Mouse (Mus musculus): ENCODE results near the gene Sncb. TPM values are rescaled to one million over a fixed set of nuclear protein-coding genes. Genes with fewer than 3 reads are reported as not detected.

Gene Sncb
- polyA plus RNA-seq, 1 experiment from 2014 or later, result 95.2 TPM

GRCm38 (mm10) chr13:54737488-54738212 is 28.7 kb downstream of the Sncb start:
- H3K27ac ChIP-seq (replicated peaks), result no peak overlapping the region
- peaks cover 15% of the 10 kb centered on the region; the same call in 1 of the 2 replicates for H3K27me3 ChIP-seq
- peak overlapping the region; percentile 23 for H3K4me3 ChIP-seq
- ATAC-seq (ENCODE audit: low FRiP score, low read depth), result no peak
- peaks cover 20% of the 10 kb centered on the region for H3K4me1 ChIP-seq (replicated peaks)
- 2% methylated on average over 80 of the region's 87 CpGs for WGBS
- H3K36me3 ChIP-seq, result peaks cover 28% of the 10 kb centered on the region
- H3K9ac ChIP-seq, result no peak overlapping the region
- H3K9me3 ChIP-seq, result no peaks in the 10 kb centered on the region
- peak overlapping the region; percentile 47 for H3K4me2 ChIP-seq

- Histone ChIP-seq H3K36me3 (peaks cover 28% of the 10 kb centered on the region), H3K4me3 (no peak overlapping the region), H3K9me3 (no peaks in the 10 kb centered on the region), H3K9ac (no peak overlapping the region), H3K4me2 (no peak overlapping the region), H3K27me3 (peaks cover 15% of the 10 kb centered on the region; the same call in 1 of the 2 replicates), H3K4me1 (replicated peaks) (peaks cover 15% of the 10 kb centered on the region), H3K27ac (replicated peaks) (no peak overlapping the region)
- 0 out of 2 replicates have a peak, but pooled peaks have one; percentile 25 for ATAC-seq (ENCODE audit: low FRiP score, low read depth)
- WGBS, result 36% methylated on average over 3 of the region's 3 CpGs
These were observed 29.5 kb downstream of the Sncb start for GRCm38 (mm10) chr13:54736931-54737330.

- H3K27me3 ChIP-seq, result no peaks in the 10 kb centered on the region
- no peak overlapping the region for H3K4me2 ChIP-seq
- H3K9me3 ChIP-seq, result no peaks in the 10 kb centered on the region
- no peak overlapping the region for H3K9ac ChIP-seq
- H3K36me3 ChIP-seq, result no peaks in the 10 kb centered on the region
- 55% methylated on average over 11 of the region's 11 CpGs for WGBS
- H3K4me3 ChIP-seq, result no peak overlapping the region
- no peak overlapping the region for H3K27ac ChIP-seq (replicated peaks)
- peak; percentile 45; the same call in 1 of the 2 replicates for ATAC-seq (ENCODE audit: low FRiP score, low read depth)
- H3K4me1 ChIP-seq (replicated peaks), result peaks cover 5% of the 10 kb centered on the region; the same call in 1 of the 2 replicates
These were observed 40.3 kb downstream of the Sncb start for GRCm38 (mm10) chr13:54726131-54726530.

GRCm38 (mm10) chr13:54723143-54723542 is 43.3 kb downstream of the Sncb start:
- Histone ChIP-seq H3K4me1 (replicated peaks) (peaks cover 5% of the 10 kb centered on the region; the same call in 1 of the 2 replicates), H3K9ac (no peak overlapping the region), H3K4me2 (no peak overlapping the region), H3K4me3 (no peak overlapping the region), H3K9me3 (no peaks in the 10 kb centered on the region), H3K27me3 (no peaks in the 10 kb centered on the region), H3K36me3 (no peaks in the 10 kb centered on the region), H3K27ac (replicated peaks) (no peak overlapping the region)
- ATAC-seq (ENCODE audit: low FRiP score, low read depth), result no peak
- 87% methylated on average over 3 of the region's 3 CpGs for WGBS

GRCm38 (mm10) chr13:54716916-54717315 is 49.5 kb downstream of the Sncb start:
- H3K27me3 ChIP-seq, result no peaks in the 10 kb centered on the region
- no peak overlapping the region for H3K4me3 ChIP-seq
- H3K36me3 ChIP-seq, result no peaks in the 10 kb centered on the region
- 0 out of 2 replicates have a peak, but pooled peaks cover 5% of the 10 kb centered on the region for H3K4me1 ChIP-seq (replicated peaks)
- H3K9ac ChIP-seq, result no peak overlapping the region
- no peak overlapping the region for H3K4me2 ChIP-seq
- peak; percentile 23 for ATAC-seq (ENCODE audit: low FRiP score, low read depth)
- H3K27ac ChIP-seq (replicated peaks), result no peak overlapping the region
- 6% methylated on average over 5 of the region's 5 CpGs for WGBS
- no peaks in the 10 kb centered on the region for H3K9me3 ChIP-seq

- Histone ChIP-seq H3K4me1 (replicated peaks) (0 out of 2 replicates have a peak, but pooled peaks cover 5% of the 10 kb centered on the region), H3K4me3 (no peak overlapping the region), H3K27ac (replicated peaks) (no peak overlapping the region), H3K27me3 (no peaks in the 10 kb centered on the region), H3K36me3 (no peaks in the 10 kb centered on the region), H3K4me2 (no peak overlapping the region), H3K9me3 (no peaks in the 10 kb centered on the region), H3K9ac (no peak overlapping the region)
- ATAC-seq (ENCODE audit: low FRiP score, low read depth), result no peak
- WGBS, result 71% methylated on average over 10 of the region's 10 CpGs
These were observed 51.4 kb downstream of the Sncb start for GRCm38 (mm10) chr13:54714996-54715395.

- no peaks in the 10 kb centered on the region for H3K36me3 ChIP-seq
- 0 out of 2 replicates have a peak, but pooled peaks cover 5% of the 10 kb centered on the region for H3K4me1 ChIP-seq (replicated peaks)
- H3K4me3 ChIP-seq, result no peak overlapping the region
- WGBS, result 41% methylated on average over 4 of the region's 4 CpGs
- H3K9me3 ChIP-seq, result no peaks in the 10 kb centered on the region
- no peaks in the 10 kb centered on the region for H3K27me3 ChIP-seq
- no peak overlapping the region for H3K4me2 ChIP-seq
- ATAC-seq (ENCODE audit: low FRiP score, low read depth), result no peak
- no peak overlapping the region for H3K9ac ChIP-seq
- H3K27ac ChIP-seq (replicated peaks), result no peak overlapping the region
These were observed 52.0 kb downstream of the Sncb start for GRCm38 (mm10) chr13:54714393-54714792.

GRCm38 (mm10) chr13:54710866-54711265 is 55.5 kb downstream of the Sncb start:
- H3K27me3 ChIP-seq, result no peaks in the 10 kb centered on the region
- no peak overlapping the region for H3K4me3 ChIP-seq
- ATAC-seq (ENCODE audit: low FRiP score, low read depth), result no peak
- no peaks in the 10 kb centered on the region for H3K36me3 ChIP-seq
- H3K9ac ChIP-seq, result no peak overlapping the region
- 87% methylated on average over 3 of the region's 3 CpGs for WGBS
- no peak overlapping the region for H3K4me2 ChIP-seq
- H3K4me1 ChIP-seq (replicated peaks), result no peaks in the 10 kb centered on the region
- no peak overlapping the region for H3K27ac ChIP-seq (replicated peaks)
- H3K9me3 ChIP-seq, result no peaks in the 10 kb centered on the region

Other genes starting within 250 kb of the Sncb start
- gene 4833439L19Rik, start 201.2 kb downstream of the Sncb start, polyA plus RNA-seq (2015; fragmentation: Nextera tagmentation; extraction: Ambion mirVana), result 249 and 256 TPM in 2 replicates
- gene Arl10, start 191.6 kb downstream of the Sncb start, polyA plus RNA-seq (2015; fragmentation: Nextera tagmentation; extraction: Ambion mirVana), result 105 and 111 TPM in 2 replicates
- gene Nop16, start 176.5 kb downstream of the Sncb start, polyA plus RNA-seq (2015; fragmentation: Nextera tagmentation; extraction: Ambion mirVana), result 58.0 and 62.0 TPM in 2 replicates
- 255 and 261 TPM in 2 replicates for gene Higd2a, start 176.4 kb downstream of the Sncb start, polyA plus RNA-seq (2015; fragmentation: Nextera tagmentation; extraction: Ambion mirVana)
- 206 and 226 TPM in 2 replicates for gene Cltb, start 155.3 kb downstream of the Sncb start, polyA plus RNA-seq (2015; fragmentation: Nextera tagmentation; extraction: Ambion mirVana)
- gene Faf2, start 144.8 kb downstream of the Sncb start, polyA plus RNA-seq (2015; fragmentation: Nextera tagmentation; extraction: Ambion mirVana), result 64.9 and 66.4 TPM in 2 replicates
- gene Rnf44, start 72.7 kb downstream of the Sncb start, polyA plus RNA-seq (2015; fragmentation: Nextera tagmentation; extraction: Ambion mirVana), result 90.7 and 91.5 TPM in 2 replicates
- gene Cdhr2, start 65.1 kb downstream of the Sncb start, polyA plus RNA-seq (2015; fragmentation: Nextera tagmentation; extraction: Ambion mirVana), result 0.17 and 0.26 TPM in 2 replicates
- gene Gprin1, start 16.7 kb downstream of the Sncb start, polyA plus RNA-seq (2015; fragmentation: Nextera tagmentation; extraction: Ambion mirVana), result 24.8 and 33.9 TPM in 2 replicates
- not detected in 2 replicates for gene Eif4e1b, start 17.4 kb upstream of the Sncb start, polyA plus RNA-seq (2015; fragmentation: Nextera tagmentation; extraction: Ambion mirVana)
- 95.7 and 98.3 TPM in 2 replicates for gene Tspan17, start 22.8 kb upstream of the Sncb start, polyA plus RNA-seq (2015; fragmentation: Nextera tagmentation; extraction: Ambion mirVana)
- gene Unc5a, start 182.8 kb upstream of the Sncb start, polyA plus RNA-seq (2015; fragmentation: Nextera tagmentation; extraction: Ambion mirVana), result 13.2 and 16.0 TPM in 2 replicates

All from hindbrain, embryonic 15.5 days (tissue).